Mouse (Mus musculus) midbrain, postnatal 0 days (tissue): ENCODE measurements around the gene Megf9. TPM values are rescaled to one million over a fixed set of nuclear protein-coding genes. Genes with fewer than 3 reads are reported as not detected.
A peak's percentile ranks its signal among the peaks of the same experiment; 100 is the strongest.

Source experiments
- ATAC-seq: fragments of 200-750 bp; cut with Nextera tagmentation; 2 replicates; pipeline ENCODE4 v1.8.0; 2017; ENCODE audit warnings: moderate number of reproducible peaks, mild to moderate bottlenecking, moderate TSS enrichment, moderate library complexity; ENCODE audit not compliant: low FRiP score
- DNase-seq: peaks from one replicate; pipeline ENCODE4 v3.0.0-alpha.2; 2015; ENCODE audit warnings: low spot score
- H3K27ac ChIP-seq: fragments of 300-500 bp; sonication (generic); 2 replicates; pipeline ENCODE4 v1.5.1; 2014; ENCODE audit warnings: low read depth, mild to moderate bottlenecking, low read length, mixed read lengths
- H3K27me3 ChIP-seq: fragments of 300-500 bp; sonication (generic); 2 replicates; pipeline ENCODE4 v1.6.1; 2014; ENCODE audit warnings: low read length, control low read depth, mixed read lengths; ENCODE audit not compliant: insufficient read depth
- H3K36me3 ChIP-seq: fragments of 300-500 bp; sonication (generic); 2 replicates; pipeline ENCODE4 v1.6.1; 2014; ENCODE audit warnings: low read length, control low read depth, mixed read lengths; ENCODE audit not compliant: insufficient read depth
- H3K4me1 ChIP-seq: fragments of 300-500 bp; sonication (generic); 2 replicates; pipeline ENCODE4 v1.6.1; 2014; ENCODE audit warnings: mild to moderate bottlenecking, control low read depth, antibody characterized with exemption, low read length, mixed read lengths; ENCODE audit not compliant: insufficient read depth
- H3K4me2 ChIP-seq: fragments of 300-500 bp; sonication (generic); 2 replicates; pipeline ENCODE4 v1.6.1; 2014; ENCODE audit warnings: low read depth, mild to moderate bottlenecking, low read length, mixed read lengths; ENCODE audit not compliant: poor library complexity, severe bottlenecking
- H3K4me3 ChIP-seq: fragments of 300-500 bp; sonication (generic); 2 replicates; pipeline ENCODE4 v1.5.1; 2014; ENCODE audit warnings: low read depth, mild to moderate bottlenecking, low read length, moderate library complexity
- H3K9ac ChIP-seq: fragments of 300-500 bp; sonication (generic); replicated peaks from 2 replicates; pipeline ENCODE4 v1.6.1; 2014; ENCODE audit warnings: mild to moderate bottlenecking, low read length, moderate library complexity, mixed read lengths; ENCODE audit not compliant: poor library complexity, severe bottlenecking
- H3K9me3 ChIP-seq: fragments of 300-500 bp; sonication (generic); 2 replicates; pipeline ENCODE4 v1.6.1; 2016; ENCODE audit warnings: low read length, control low read depth
- CTCF ChIP-seq: IDR thresholded peaks from 2 replicates; pipeline ENCODE4 v1.5.1; 2016; ENCODE audit warnings: antibody characterized with exemption, mild to moderate bottlenecking
- WGBS: fragments of 180-500 bp; shearing (Covaris S2); extraction: QIAGEN DNeasy Blood & Tissue Kit; methylation state at CpG from one replicate; pipeline ENCODE4 v1.1.7; 2014; 5-methylcytosine and 5-hydroxymethylcytosine counted together
- polyA plus RNA-seq: library from polyadenylated mRNA; unstranded; fragments of >200 nt; fragmentation: Nextera tagmentation; extraction: Ambion mirVana; gene quantifications from 2 replicates; pipeline ENCODE4 v1.2.1, GENCODE M21; 2015
- total RNA-seq: library from RNA; depleted of rRNA; stranded (reverse); fragments of >200 nt; gene quantifications from 2 replicates; pipeline ENCODE4 v1.2.3, GENCODE M21; 2014; rRNA removed

The Megf9 gene
- 66.3 and 84.6 TPM in 2 replicates for total RNA-seq
- 26.0 and 30.1 TPM in 2 replicates for polyA plus RNA-seq

DNA sequence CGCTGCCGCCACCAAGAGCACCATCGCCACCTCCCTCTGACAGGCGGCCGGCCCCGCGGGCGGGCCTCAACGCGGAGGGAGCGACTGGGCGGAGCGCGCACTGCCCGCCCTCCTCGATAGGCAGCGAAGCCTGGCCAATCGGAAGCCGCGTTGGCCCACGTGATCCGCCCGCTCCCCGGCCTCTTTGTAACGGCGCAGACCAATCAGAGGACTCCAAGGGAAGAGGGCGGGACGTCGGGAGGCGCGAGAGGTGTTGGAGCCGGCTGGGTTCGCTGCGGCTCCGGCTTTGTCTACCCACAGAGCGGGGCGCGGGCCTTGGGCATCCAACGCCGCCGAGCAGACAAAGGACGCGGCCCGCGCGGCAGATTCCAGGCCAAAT lies at the start of gene Megf9:
Gene Megf9, minus strand, starts transcription at position 105 of the 379 bp plus-strand sequence.
- DNase-seq (peak; percentile 99), ATAC-seq (peak; percentile 99)
- no peaks in the 10 kb centered on the region for H3K27me3 ChIP-seq
- TF ChIP-seq CTCF: no peak
- under 1% methylated on average over 40 of the region's 46 CpGs for WGBS
- H3K4me2 ChIP-seq: peak within 1 kb of the TSS; percentile 73
- peaks cover 13% of the 10 kb centered on the region; the same call in 1 of the 2 replicates for H3K4me1 ChIP-seq
- H3K36me3 ChIP-seq: no peaks in the 10 kb centered on the region
- H3K9ac ChIP-seq: peak within 1 kb of the TSS; percentile 98
- H3K9me3 ChIP-seq: no peaks in the 10 kb centered on the region
- H3K27ac ChIP-seq: peak within 1 kb of the TSS; percentile 99
- H3K4me3 ChIP-seq: peak within 1 kb of the TSS; percentile 93

DNA sequence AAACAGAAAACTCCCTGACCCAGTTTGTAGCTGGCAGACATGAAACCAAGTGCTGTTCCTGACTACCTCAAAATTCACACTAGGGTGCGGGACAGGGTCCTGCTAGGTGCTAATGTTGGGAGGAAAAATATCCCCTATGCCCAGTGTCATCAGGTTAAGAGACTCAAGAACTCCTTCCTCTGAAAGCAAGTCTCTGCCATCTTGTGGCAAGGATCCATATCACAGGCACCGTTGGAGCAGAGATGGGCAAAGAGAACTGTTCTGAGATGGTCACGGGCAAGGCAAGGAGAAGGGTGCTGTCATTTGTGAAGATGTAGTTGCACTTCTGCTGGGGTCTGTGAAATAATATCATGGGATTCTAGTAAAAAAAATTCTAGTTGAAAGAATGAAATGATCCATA lies 44.9 kb upstream of the Megf9 start:
- no peaks in the 10 kb centered on the region for H3K4me1 ChIP-seq
- WGBS: 45% methylated on average over 3 of the region's 3 CpGs
- H3K27ac ChIP-seq: no peak overlapping the region
- H3K9ac ChIP-seq: no peak overlapping the region
- ATAC-seq (no peak), DNase-seq (peak; percentile 48)
- H3K4me3 ChIP-seq: no peak overlapping the region
- H3K27me3 ChIP-seq: no peaks in the 10 kb centered on the region
- H3K9me3 ChIP-seq: no peaks in the 10 kb centered on the region
- no peak overlapping the region for H3K4me2 ChIP-seq
- no peaks in the 10 kb centered on the region for H3K36me3 ChIP-seq
- TF ChIP-seq CTCF: peak; percentile 75

DNA sequence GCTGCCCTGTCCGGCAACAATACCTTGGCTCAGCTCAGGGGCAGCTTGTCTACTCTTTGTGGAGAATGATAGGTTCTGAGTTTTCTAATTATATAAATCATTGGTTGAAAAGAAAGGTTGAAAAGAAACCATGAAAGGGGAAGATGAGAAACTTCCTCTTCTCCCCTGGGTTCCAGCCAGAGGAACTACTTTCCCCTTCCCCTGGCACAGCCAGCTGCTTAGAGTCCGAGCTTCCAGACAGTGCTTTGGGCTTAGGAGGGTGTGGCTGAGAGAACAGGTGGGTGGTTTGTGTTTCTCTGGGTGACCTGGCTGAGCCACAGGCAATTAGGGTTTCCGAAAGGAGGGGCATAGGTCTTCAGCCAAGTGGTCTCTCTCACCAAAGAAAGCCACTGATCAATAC lies 43.5 kb upstream of the Megf9 start:
- H3K4me1 ChIP-seq: no peaks in the 10 kb centered on the region
- 65% methylated on average over 3 of the region's 3 CpGs for WGBS
- H3K27ac ChIP-seq: no peak overlapping the region
- no peak overlapping the region for H3K4me2 ChIP-seq
- DNase-seq: no peak
- ATAC-seq: no peak
- no peaks in the 10 kb centered on the region for H3K27me3 ChIP-seq
- H3K36me3 ChIP-seq: no peaks in the 10 kb centered on the region
- no peak for TF ChIP-seq CTCF
- H3K9ac ChIP-seq: no peak overlapping the region
- no peaks in the 10 kb centered on the region for H3K9me3 ChIP-seq
- H3K4me3 ChIP-seq: no peak overlapping the region

DNA sequence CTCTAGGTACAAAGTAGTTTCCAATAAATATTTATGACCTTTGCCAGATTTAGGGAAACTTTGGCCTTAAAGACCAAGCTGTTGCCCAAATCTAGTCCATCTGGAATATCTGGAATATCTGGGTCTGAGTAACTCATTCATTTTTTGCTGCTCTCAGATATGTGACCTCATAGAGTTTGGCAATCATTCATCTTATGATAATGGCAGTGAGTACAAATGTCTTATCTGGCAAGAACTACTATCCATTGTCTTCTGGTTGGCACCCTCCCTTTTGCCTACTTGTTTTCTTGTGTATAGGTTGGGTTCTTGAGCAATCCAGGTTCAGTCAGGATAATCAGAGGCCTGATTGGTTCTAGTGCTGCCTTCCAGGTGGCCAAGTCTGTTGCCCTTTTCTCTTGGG lies 41.3 kb upstream of the Megf9 start:
- H3K9me3 ChIP-seq: no peaks in the 10 kb centered on the region
- H3K27ac ChIP-seq: no peak overlapping the region
- H3K4me1 ChIP-seq: no peaks in the 10 kb centered on the region
- H3K9ac ChIP-seq: no peak overlapping the region
- DNase-seq (no peak), ATAC-seq (no peak)
- no peak for TF ChIP-seq CTCF
- H3K27me3 ChIP-seq: no peaks in the 10 kb centered on the region
- H3K36me3 ChIP-seq: no peaks in the 10 kb centered on the region
- H3K4me2 ChIP-seq: no peak overlapping the region
- no peak overlapping the region for H3K4me3 ChIP-seq

DNA sequence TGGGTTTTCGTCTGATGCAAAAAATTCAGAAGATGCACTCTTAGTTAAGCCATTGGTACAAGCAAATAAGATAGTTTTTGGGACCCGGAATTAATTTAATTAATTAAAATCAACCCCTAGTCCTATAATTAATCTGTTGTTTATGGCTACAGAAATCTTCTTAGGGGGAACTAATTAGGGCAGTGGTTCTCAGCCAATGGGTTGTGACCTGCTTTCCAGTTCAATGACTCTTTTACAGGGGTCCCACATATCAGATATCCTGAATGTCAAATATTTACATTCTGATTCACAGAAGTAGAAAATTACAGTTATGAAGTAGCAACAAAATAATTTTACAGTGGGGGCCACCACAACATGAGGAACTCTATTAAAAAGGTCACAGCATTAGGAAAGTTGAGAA lies 39.1 kb upstream of the Megf9 start:
- no peak overlapping the region for H3K9ac ChIP-seq

DNA sequence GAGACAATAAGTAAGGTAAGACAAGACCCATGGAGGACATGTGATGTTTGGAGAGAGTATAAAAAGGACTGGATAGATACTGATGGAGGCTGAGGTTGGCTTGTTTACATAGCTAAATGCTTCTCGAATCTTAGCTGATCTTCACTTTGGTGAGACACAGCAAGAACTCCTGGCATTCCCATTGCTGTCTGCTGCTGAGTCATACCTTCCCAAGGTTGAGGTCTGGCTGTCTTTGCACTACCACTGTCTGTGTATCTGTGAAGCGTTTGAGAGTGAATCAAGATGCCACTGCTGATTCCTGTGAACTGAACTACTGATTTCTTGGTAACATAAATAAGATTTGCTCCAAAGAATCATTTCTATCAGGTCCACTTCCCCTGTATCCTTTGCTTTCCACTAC lies 19.1 kb upstream of the Megf9 start:
- H3K36me3 ChIP-seq: no peaks in the 10 kb centered on the region
- H3K27me3 ChIP-seq: no peaks in the 10 kb centered on the region
- ATAC-seq: no peak
- no peak for DNase-seq
- no peak overlapping the region for H3K9ac ChIP-seq
- no peak overlapping the region for H3K4me3 ChIP-seq
- H3K9me3 ChIP-seq: no peaks in the 10 kb centered on the region
- no peaks in the 10 kb centered on the region for H3K4me1 ChIP-seq
- no peak overlapping the region for H3K4me2 ChIP-seq
- H3K27ac ChIP-seq: no peak overlapping the region
- TF ChIP-seq CTCF: no peak
- 68% methylated on average over 2 of the region's 2 CpGs for whole genome bisulfite sequencing

More for the DNA sequence above, 39.1 kb upstream of the Megf9 start:
- Histone ChIP-seq H3K9me3 (no peaks in the 10 kb centered on the region), H3K36me3 (no peaks in the 10 kb centered on the region), H3K4me2 (no peak overlapping the region), H3K27me3 (no peaks in the 10 kb centered on the region), H3K27ac (no peak overlapping the region), H3K4me3 (no peak overlapping the region), H3K4me1 (no peaks in the 10 kb centered on the region)
- WGBS: 85% methylated on average over 2 of the region's 2 CpGs
- DNase-seq (no peak), ATAC-seq (no peak)
- no peak for TF ChIP-seq CTCF
